Mouse (Mus musculus) heart, postnatal 4 days (tissue): ENCODE data around the gene Gm20715. TPM values are rescaled to one million over a fixed set of nuclear protein-coding genes. Genes with fewer than 3 reads are reported as not detected.
A peak's percentile ranks its signal among the peaks of the same experiment; 100 is the strongest.
"Not testable (repeated sequence)": the region's sequence is repeated elsewhere in the genome, so short reads cannot be mapped to it uniquely, and the experiment has no call there.

Experiments
- DNase-seq: peaks from one replicate; pipeline ENCODE4 v3.0.0; 2021
- total RNA-seq, 2 experiments: library from RNA; stranded (reverse); gene quantifications; 2 replicates each; pipeline ENCODE4 v1.2.3; 2021

Gm20715 gene
- not detected for total RNA-seq

GRCm38 (mm10) chr7:6410043-6410442 lies at the start of gene Gm20715:
TSS of gene Gm20715 (plus strand) at chr7:6410277.
- DNase-seq: peak; percentile 98

- no peak for DNase-seq
Observed at GRCm38 (mm10) chr7:6360477-6361060, 49.5 kb upstream of the Gm20715 start.

DNA sequence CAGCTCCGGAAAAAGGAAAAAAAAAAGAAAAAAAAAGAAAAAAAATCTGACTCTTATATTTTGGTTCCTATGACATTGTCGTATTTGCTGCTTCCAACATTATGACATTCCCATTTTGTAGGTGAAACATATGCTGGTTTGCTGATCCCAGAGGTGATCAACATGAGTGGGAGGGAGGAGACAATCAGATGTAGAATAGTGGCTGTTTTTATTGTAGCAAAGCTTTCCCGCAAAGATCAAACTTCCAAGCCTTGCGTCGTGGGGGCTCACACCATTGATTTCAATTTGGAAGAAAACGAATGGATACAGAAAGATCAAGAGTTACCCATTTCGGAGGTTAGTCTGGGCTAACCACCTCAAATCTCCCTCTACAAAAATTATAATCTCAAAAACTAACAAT lies 48.3 kb upstream of the Gm20715 start:
- no peak for DNase-seq

- DNase-seq: peak; percentile 98
Observed at GRCm38 (mm10) chr7:6362268-6363046, 47.6 kb upstream of the Gm20715 start.

GRCm38 (mm10) chr7:6363047-6363488 lies 47.0 kb upstream of the Gm20715 start, which contains the start of gene Zfp78:
TSS of gene Zfp78 (plus strand) at chr7:6363280.
- no peak for DNase-seq

DNA sequence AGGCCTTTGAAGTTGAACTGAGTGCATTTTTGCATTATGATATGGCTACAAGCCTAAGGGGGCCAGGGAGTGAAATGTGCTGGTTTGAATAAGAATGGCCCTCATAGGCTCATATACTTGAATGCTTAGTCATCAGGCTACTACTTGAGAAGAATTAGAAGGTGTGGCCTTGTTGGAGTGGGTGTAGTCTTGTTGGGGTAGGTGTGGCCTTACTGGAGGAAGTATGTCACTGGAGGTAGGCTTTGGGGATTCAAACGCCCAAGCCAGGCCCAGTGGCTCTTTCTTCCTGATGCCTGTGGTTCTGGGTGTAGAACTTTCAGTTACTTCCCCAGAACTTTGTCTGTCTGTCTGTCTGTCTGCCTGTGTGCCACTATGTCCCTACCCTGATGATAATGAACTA lies 45.3 kb upstream of the Gm20715 start:
- DNase-seq: no peak

DNA sequence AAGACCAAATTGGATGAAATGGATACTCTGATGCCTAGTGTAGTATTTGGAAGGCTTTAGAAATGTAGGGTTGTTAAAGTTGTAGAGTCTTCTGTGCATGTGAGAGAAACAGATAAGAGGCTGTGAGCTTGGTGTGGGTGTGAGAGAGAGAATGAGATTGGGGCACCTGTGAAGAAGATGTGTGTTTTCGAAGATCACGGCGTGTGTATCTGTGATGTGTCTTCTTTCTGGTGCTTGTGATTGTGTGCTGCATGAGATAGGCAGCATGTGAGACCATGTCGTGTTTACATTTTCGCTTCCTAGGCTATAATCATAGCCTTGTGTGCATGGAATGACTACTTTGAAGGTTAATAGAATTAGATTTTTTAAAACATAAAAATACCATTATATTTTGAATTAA lies 42.9 kb upstream of the Gm20715 start:
- DNase-seq: no peak

- DNase-seq: not testable (repeated sequence)
Observed at GRCm38 (mm10) chr7:6368146-6368545, 41.9 kb upstream of the Gm20715 start.

DNA sequence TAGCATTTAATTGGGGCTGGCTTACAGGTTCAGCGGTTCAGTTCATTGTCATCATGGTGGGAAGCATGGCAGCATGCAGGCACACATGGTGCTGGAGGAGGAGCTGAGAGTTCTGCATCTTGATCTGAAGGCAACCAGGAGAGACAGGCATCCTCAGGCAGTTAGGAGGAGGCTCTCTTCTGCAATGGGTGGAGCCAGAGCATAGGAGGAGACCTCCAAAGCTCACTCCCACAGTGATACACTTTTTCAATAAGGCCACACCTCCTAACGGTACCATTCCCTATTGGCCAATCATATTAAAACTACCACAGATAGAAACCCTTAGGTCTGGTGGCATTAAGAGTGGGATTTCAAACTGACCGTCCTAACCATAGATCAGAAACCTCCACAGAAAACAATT lies 40.6 kb upstream of the Gm20715 start:
- no peak for DNase-seq

DNA sequence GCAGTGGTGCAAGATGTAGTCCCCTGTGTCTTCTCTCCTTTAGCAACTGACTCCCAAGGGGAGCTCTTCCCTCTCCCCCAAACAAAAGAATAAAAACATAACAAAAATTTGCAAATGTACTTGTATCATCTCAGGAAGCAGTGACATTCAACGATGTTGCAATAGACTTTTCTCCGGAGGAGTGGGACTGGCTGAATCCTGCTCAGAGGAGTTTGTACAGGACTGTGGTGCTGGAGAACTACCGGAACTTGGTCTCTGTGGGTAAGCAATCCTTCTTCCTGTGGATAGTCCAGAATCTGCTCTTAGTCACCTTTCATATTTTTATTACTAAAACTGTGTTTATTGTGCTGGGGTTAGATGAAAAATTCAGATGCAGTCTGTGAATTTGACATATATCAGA lies 37.1 kb upstream of the Gm20715 start:
- no peak for DNase-seq

DNA sequence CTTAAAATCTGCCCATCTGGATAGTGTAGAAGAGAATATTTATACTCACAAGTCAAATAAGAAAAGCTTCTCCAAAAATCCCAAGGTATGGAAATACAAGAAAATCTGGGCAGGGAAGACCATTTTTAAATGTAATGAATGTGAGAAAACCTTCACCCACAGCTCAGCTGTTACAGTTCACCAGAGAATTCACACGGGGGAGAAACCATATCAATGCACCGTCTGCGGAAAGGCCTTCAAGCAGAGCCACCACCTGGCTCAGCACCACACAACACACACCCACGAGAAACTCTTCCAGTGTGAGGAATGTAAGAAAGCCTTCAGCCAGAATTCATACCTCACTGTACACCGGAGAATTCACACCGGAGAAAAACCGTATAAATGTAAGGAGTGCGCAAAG lies 31.6 kb upstream of the Gm20715 start:
- no peak for DNase-seq

- DNase-seq: no peak
Observed at GRCm38 (mm10) chr7:6381431-6381830, 28.6 kb upstream of the Gm20715 start.

GRCm38 (mm10) chr7:6383044-6383455 lies 27.0 kb upstream of the Gm20715 start, which contains the start of gene Zfp28:
TSS of gene Zfp28 (plus strand) at chr7:6383295.
- peak; percentile 97 for DNase-seq

- DNase-seq: no peak
Observed at GRCm38 (mm10) chr7:6384011-6384410, 26.1 kb upstream of the Gm20715 start.

GRCm38 (mm10) chr7:6386995-6387394 lies 23.1 kb upstream of the Gm20715 start:
- peak; percentile 30 for DNase-seq

DNA sequence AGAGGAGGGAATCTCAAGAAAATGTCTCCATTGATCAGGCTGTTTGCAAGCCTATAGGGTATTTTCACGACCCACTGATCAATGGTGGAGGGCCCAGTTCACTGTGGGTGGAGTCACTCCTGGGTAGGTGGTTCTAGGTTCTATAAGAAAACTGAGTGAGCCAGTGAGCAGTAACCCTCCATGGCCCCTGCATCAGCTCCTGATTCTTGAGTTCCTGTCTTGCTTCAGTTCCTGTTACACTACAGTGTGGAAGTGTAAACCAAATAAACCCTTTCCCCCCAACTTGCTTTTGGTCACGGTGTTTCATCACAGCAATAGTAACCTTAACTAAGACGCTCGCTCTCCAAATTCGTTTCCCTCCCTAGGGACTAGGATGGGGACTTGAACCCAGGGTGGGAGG lies 21.1 kb upstream of the Gm20715 start:
- DNase-seq: no peak

GRCm38 (mm10) chr7:6389449-6389848 lies 20.6 kb upstream of the Gm20715 start:
- DNase-seq: no peak

DNA sequence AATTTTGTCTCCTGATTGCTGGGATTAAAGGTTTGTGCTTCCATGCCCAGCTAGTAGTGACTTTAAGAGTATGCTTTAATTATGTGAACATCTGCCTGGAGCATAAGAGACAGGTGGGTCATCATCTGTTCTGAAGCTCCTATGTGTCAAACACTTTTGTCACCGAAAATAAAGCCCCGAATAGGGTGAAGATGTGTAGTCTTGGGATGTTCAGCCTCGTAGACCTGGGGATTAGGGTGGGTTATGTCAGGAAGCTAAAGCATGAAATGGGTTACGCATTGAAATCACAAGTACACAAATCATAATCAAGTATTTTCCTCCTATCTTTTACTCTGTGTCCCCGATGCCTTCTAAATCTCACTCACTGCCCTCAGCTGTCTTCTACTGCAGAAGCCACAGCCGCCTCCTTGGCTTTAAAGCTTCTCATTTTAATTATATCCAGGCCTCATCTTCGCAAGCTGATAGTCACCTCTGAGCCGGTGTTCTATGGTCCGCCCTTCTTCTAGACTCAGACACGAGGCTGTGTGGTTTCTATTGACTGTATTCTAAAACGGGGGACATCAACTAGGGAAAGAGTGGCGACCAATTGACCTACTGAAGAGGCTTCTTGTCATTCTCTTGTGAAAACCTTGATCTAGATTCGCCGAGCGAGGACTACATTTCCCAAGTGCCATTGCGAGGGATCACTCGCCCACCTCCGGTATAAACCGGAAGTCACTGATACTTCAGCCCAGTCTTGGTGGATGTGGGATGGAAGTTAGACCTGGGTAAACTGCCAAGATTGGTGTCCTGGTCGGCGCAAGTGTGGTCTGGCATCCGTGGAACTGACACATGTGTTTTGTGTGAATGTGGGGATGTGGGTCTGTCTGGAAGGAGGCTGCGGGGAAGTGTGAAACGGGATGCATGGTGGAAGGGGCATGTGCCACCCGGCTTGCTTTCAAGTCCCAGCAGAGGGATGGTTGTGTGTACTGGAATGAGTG lies 11.8 kb upstream of the Gm20715 start, which contains the start of gene Smim17:
Gene Smim17, plus strand, starts transcription at position 720 of the 980 bp plus-strand sequence.
- DNase-seq: peak; percentile 34

GRCm38 (mm10) chr7:6414626-6415441 lies 4.8 kb downstream of the Gm20715 start:
- no peak for DNase-seq

GRCm38 (mm10) chr7:6415442-6415787 lies 5.3 kb downstream of the Gm20715 start:
- DNase-seq: no peak

DNA sequence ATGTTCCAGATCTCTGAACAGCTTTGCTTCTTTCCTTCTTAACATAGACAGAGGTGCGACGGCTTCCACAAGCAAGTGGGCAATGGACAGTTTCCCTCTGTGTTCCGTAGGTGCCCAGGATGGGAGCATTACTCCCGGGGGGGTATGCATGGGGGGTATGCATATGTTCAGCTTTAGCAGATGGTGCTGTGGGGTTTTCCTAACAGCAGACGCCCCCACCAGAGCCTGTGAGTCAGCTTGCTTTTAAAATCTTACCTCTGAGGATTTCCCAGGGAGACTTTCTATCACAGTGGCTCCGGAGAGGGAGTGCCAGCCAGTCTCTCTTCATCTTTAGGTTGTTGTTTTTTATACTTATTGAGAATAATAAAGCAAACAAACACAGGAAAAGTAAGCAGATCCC lies 9.8 kb downstream of the Gm20715 start:
- no peak for DNase-seq

DNA sequence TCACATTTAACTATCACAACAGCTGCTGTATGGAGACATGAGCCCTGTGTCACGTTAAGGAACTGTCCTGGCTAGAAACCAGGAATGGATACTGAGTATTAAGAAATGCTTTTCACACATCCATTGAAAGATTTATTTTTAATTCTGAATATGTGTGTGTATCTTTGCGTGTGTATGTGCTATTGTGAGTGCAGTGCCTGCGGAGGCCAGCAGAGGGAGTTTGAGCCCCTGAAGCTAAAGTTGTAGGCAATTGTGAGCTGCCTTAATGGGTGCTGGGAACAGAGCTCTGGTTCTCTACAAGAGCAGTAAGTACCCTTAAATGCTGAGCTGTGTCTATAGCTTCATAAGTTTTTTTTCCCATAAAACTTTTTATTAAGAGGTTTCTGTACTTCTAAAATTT lies 19.3 kb downstream of the Gm20715 start:
- DNase-seq: no peak
